Mouse (Mus musculus) B cell, adult 2 months (primary cell): ENCODE data around the gene Hspa1b.
"Not testable (repeated sequence)": the region's sequence is repeated elsewhere in the genome, so short reads cannot be mapped to it uniquely, and the experiment has no call there.

Source experiments
- DNase-seq, 2 experiments: peaks; one replicate each; pipeline ENCODE4 v3.0.0; 2022

Hspa1b gene

DNA sequence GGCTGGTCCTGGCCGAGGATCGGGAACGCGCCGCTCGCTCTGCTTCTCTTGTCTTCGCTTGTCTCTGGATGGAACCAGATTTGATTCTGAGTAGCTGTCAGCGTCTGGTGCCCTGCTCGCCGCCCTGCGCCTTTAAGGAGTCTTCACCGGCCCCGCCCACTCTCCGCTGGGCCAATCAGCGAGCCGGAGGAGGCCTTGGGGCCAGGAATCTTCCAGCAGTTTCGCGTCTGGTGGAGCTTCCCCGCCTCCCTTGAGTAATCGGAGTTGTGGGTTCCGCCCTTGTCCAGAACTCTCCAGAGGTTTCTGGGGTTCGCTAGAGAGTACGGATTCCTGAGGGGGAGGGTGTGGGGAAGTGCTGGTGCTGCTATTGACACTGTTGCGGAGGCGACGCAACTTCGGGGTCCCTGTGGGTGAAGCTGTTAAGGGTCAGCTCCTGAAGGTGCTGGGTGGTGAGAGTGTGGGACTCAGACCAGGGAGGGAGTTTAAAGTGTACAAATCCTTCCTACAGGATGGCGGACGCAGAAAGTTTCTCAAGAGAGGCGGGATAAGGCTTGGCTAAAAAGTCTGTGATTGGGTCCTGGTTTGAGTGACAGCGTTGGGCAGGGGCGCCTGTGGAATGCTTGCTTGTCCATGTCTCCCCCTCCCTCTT, at the start of gene Hspa1b:
Gene Hspa1b (minus strand): TSS at position 109 of the 649 bp plus-strand sequence.
- peak; percentile 70 to 72 for DNase-seq

GRCm38 (mm10) chr17:35007387-35007991, 48.5 kb upstream of the Hspa1b start:
- peak; percentile 33 to 34 for DNase-seq

DNA sequence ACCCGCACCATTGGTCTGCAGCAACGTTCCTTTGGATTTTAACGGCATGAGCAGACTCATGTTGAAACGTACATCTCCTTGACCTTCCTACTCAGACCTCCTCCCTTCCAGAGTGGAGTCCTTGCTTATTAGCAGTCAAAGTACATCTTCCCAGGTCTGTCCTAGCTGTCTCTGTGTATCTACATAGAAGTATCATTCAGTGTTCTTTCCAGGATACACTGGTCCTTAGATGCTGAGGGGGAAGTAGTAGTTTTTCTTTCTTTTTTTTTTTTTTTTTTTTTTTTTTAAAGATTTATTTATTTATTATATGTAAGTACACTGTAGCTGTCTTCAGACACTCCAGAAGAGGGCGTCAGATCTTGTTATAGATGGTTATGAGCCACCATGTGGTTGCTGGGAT, 46.9 kb upstream of the Hspa1b start:
- not testable (repeated sequence) for DNase-seq

DNA sequence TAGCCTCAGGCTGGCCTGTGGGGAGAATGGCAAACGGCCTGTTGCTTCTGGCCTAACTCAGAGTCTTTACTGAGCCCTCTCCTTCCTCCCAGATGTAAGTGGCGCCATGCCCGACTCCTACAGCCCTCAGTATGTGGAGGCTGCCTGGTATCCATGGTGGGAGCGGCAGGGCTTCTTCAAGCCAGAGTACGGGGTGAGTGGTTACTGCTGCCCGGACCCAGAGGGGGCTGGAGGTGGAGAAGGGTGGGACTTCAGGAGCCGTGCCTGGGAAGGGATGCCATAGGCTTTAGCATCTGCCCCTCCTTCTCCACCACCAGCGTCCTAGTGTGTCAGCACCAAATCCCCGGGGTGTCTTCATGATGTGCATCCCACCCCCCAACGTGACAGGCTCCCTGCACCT, 46.1 kb upstream of the Hspa1b start:
- no peak for DNase-seq

DNA sequence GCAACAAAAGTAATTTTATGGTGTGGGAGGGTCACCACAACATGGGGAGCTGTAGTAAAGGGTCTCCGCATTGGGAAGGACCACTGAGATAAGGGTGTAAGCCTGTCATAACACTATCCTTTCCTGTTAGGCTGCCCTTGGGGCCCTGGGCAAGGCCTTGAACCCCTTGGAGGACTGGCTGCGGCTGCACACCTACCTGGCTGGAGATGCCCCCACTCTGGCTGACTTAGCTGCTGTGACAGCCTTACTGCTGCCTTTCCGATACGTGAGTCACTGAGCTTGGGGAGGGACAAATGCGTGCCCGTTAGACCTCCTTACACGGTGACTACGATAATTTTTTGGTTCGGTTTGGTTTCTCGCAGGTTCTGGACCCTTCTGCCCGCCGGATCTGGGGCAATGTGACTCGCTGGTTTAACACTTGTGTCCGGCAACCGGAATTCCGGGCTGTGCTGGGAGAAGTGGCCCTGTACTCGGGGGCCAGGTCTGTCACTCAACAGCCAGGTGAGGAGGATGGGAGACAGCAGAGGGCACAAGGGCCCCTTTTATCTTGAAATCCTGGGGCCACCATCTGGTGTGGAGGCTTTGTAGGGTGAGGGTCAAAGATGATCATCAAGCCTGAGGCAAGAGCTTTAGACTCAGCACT, 45.2 kb upstream of the Hspa1b start:
- no peak for DNase-seq

- DNase-seq, result no peak
Measured at GRCm38 (mm10) chr17:35003022-35003838, 44.2 kb upstream of the Hspa1b start.

DNA sequence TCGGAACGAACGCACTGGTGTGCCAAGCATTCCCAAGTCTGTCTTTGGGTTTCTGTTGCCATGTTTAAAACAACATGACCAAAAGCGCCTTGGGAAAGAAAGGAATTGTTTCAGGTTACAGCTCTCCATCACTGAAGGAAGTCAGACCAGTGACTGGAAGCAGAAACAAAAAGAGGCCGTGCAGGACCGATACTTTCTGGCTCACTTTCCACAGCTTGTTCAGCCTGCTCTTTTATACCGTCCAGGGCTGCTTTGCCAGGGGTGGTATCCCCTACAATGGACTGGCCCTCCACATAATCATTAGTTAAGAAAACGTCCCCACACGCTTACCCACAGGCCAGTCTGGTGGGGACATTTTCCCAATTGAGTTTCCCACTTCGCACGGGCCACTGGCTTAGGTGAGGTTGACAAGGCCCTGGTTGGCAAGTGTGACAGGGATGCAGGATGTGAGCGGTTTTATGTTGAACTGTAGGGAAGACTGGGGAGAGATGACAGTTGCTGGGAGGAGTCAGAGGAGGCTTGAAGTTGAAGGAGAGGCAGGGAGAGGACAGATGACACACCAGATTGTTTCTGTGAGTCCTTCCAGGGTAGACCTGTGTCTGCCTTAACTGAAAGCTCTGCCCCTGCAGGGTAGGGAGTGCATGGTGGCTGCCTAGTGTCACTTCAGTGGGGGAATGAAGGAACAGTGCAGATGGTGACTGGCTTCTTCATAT, 43.3 kb upstream of the Hspa1b start:
- no peak for DNase-seq

DNA sequence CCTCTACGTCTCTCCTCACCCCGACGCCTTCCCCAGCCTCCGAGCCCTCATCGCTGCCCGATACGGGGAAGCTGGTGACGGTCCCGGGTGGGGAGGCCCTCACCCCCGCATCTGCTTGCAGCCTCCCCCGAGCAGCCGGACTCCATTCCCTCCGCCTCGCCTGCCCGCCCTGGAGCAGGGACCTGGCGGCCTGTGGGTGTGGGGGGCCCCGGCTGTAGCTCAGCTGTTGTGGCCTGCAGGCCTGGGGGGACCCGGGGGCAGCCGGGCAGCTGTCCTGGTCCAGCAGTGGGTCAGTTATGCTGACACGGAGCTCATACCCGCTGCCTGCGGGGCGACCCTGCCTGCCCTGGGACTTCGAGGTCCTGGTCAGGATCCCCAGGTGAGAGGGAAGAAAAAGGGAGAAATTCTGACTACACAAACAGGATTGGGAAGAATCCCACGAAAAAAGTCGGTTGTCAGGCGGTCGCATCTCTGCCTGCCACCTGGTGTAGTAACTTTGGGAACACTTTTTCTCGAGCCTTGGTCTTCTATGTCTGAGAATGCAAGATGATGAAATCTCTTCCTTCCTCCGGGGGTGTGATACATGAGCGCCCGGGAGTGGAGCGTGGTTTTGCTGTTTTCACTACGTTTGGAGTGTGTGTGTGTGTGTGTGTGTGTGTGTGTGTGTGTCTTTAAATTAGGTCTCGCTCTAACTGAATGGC, 42.6 kb upstream of the Hspa1b start:
- peak; percentile 46 for DNase-seq

DNA sequence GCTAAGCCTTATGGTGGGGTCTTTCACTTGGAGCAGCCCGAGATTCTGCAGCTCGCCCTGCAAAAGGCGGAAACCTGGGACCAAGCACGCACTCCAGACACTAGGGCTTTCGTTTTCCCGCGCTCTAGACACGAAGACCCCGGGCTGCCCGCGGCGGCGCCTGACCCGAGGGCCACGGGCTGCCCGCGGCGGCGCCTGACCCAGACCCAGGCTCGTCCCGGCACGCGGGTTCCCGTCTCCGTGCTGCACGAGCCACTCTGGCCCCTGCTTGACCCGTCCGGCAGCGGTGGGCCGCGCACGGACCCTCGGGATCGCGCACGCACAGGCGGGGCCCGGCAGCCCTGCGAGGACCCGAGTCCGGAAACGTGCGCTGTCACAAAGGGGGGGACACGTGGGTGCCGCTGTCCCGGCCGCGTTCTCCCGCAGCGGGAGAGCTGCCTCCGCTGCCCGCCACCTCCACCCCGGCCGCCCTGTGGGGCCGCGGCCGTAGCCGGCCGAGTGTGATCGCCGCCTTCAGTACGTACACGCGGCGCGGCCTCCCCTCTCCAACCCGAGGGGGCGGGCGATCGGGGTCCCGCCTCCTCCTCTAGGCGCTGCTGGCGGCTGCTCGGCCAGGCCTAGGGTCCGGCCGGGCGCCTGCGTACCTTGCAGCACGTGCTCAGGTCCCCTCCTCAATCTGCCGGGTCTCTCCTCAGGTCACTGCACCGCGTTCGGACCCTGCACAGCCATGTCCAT, 41.8 kb upstream of the Hspa1b start, which contains the start of gene Vars:
Gene Vars (plus strand): TSS at position 271 of the 735 bp plus-strand sequence.
- DNase-seq, result peak; percentile 83 to 91

DNA sequence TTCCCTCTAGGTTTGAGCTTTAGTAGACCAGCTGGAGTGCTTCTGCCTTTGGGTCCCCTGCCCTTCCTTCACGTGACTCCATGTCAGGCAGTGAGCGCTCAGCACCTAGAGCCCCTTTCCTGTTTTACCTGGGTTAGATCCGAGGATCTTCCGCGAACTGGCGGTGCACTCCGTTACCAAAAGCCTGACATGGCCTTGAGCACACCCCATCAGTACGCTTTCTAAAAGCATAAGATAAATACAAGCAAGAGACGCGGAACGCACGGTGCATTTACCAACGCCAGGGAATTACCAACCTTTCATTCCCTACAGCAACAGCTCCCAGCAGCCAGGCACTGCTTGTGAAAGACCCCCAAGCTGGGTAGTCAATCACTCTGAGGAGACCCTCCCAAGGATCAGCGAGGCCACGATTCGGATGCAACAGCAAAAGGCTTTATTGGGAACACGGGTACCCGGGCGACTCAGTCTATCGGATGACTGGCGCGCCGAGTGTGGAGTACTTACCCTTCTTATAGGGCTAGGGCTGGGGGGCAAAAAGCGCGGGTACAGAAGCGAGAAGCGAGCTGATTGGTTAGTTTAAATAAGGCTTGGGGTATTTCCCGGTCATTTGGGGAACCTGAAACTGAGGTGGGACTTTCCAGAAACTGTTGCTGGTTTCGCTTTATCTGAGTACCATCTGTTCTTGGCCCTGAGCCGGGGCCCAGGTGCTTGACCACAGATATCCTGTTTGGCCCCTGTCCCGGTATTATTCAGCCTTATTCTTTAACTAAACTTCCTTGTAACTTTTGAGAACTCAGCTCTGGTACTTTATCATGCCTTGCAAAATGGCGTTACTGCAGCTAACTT, 41.1 kb upstream of the Hspa1b start:
- DNase-seq, result peak; percentile 70 to 71

- DNase-seq, result no peak
Measured at GRCm38 (mm10) chr17:34998526-34999430, 39.7 kb upstream of the Hspa1b start.

DNA sequence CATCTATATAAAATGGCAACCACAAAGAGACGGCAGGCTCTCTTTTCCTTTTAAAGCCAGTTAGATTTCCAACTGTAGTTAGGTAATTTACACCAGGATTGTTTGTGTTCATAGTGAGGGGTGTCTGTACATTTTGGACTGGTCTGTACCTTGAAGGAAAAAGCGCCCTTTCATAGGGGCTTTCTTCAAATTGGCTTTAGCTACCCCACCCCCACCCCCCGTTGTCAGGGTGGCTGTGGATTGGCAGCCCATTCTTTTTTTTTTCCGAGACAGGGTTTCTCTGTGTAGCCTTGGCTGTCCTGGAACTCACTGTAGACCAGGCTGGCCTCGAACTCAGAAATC, 38.1 kb upstream of the Hspa1b start:
- no peak for DNase-seq

GRCm38 (mm10) chr17:34996411-34997141, 37.5 kb upstream of the Hspa1b start:
- no peak for DNase-seq

DNA sequence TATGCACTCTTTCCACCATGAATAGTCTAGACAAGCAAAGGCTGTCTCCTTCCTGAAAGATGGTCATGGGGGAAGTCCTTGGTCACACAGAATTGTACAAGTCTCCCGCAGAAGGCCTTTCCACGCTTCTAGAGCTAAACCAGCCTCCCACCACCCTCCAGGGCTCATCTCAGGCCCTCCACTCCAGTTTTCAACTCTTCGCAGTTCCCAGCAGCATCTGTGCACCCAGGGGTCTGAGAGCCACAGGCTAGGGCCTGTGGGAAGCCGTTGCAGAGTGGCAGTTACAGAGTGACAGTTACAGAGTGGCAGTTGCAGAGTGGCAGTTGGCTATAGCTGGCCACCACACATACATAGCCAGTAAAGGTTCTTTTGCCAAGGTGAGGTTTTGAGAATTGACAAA, 36.9 kb upstream of the Hspa1b start:
- not testable (repeated sequence) for DNase-seq

- DNase-seq, result not testable (repeated sequence)
Measured at GRCm38 (mm10) chr17:34995192-34995591, 36.2 kb upstream of the Hspa1b start.

GRCm38 (mm10) chr17:34994751-34995150, 35.7 kb upstream of the Hspa1b start:
- DNase-seq, result no peak

DNA sequence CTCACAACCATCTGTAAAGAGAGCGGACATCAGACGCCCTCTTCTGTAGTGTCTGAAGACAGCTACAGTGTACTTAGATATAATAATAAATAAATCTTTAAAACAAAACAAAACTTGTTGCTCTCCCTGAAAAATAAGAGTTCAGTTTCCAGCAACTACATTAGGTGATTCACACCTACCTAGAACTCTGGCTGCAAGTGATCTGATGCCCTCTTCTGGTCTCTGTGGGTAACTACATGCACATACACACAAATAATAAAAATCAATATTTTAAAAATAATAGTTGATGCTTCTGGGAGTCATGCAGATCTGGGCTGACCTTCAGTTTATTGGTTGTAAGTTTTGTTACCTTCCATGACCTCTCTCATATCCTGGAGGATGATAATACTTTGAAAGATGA, 25.2 kb upstream of the Hspa1b start:
- DNase-seq, result peak; percentile 44 to 57

- no peak for DNase-seq
Measured at GRCm38 (mm10) chr17:34982328-34982727, 23.3 kb upstream of the Hspa1b start.
